Mouse (Mus musculus) small intestine, adult 2 months (tissue): Measurements from ENCODE around the gene Bcl11a.

Experiments
- CTCF ChIP-seq: fragments of 200-500 bp; IDR thresholded peaks from 2 replicates; pipeline ENCODE4 v1.5.1; 2012; ENCODE audit warnings: low read depth, mild to moderate bottlenecking, control low read depth, inconsistent platforms, low read length, moderate library complexity, mixed read lengths; ENCODE audit not compliant: insufficient replicate concordance, insufficient read length; ENCODE audit errors: extremely low read depth
- POLR2A ChIP-seq: fragments of 200-500 bp; IDR thresholded peaks from 2 replicates; pipeline ENCODE4 v1.6.1; 2012; ENCODE audit warnings: low read depth, mild to moderate bottlenecking, control low read depth, inconsistent platforms, low read length, moderate library complexity

DNA sequence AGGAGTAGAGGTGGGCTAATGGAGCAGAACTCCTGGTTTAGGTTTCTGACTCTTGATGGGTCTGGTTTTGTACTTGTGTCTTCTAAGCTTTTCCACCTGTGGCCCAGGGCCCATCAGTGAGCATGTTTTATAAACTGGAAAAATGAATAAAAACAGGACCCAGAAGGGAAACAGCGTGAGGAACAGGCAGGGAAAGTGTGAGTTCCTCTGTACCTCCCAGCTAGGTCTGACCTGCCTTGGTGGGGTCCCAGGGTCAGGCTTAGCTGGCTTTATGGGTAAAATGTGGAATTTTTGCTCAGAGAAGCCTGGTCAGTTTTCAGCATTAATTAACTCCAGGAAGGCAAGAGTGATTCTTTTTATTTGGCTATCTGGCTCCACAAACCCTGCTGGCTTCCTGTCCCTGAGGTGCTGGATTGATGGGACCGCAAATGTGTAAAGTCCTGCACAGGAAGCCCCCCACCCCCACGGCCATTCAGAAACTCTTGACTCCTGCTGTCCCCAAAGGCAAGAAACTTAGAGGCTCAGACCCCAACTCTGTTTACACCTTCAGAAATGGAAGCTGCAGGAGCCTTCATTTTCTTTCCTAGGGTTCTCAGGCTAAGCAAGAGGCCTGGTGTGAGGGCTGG lies 136.8 kb downstream of the Bcl11a start:
- no peak for TF ChIP-seq CTCF
- no peak for TF ChIP-seq POLR2A
